In genomic region chr8:34472846-34473245, GRCm38 (mm10) we compare ENCODE assay signal across 11 mouse cellular contexts.
A peak's percentile ranks its signal among the peaks of the same experiment; 100 is the strongest.
DNase-seq lines count a peak whose midpoint lies in the region; ATAC-seq and TF ChIP-seq lines count a peak whose summit lies in the region.
"Had no signal": no experiment of that assay in that cellular context is flagged by ENCODE, and none has a peak within 500 bp of the region (broad histone marks: within the 10 kb centered on the region; RNA-seq: fewer than 3 reads in every experiment).

No protein-coding gene starts in this region.

- peaks cover 56% of the 10 kb centered on the region for H3K4me1 ChIP-seq in heart, embryonic 10.5 days
- peaks cover 15% of the 10 kb centered on the region for H3K4me1 ChIP-seq in lung, embryonic 14.5 days (ENCODE audit: insufficient read depth)
- peaks cover 22% of the 10 kb centered on the region for H3K4me1 ChIP-seq in forebrain, embryonic 12.5 days
- H3K4me1 ChIP-seq in midbrain, postnatal 0 days (ENCODE audit: insufficient read depth, low read length), result peaks cover 21% of the 10 kb centered on the region

- H3K9me3 ChIP-seq in heart, embryonic 10.5 days, result no peaks in the 10 kb centered on the region
- H3K9me3 ChIP-seq in lung, embryonic 14.5 days (ENCODE audit: low read depth, low read length), result no peaks in the 10 kb centered on the region
- H3K9me3 ChIP-seq in forebrain, embryonic 12.5 days, result no peaks in the 10 kb centered on the region
- H3K9me3 ChIP-seq in midbrain, postnatal 0 days (ENCODE audit: low read length), result no peaks in the 10 kb centered on the region

- peak; percentile 71 for DNase-seq in heart, embryonic 10.5 days (ENCODE audit: low spot score)
- no peak for DNase-seq in heart, adult 8-10 months (ENCODE audit: low spot score)
- DNase-seq in lung, embryonic 14.5 days, result peak; percentile 21
- DNase-seq in lung, postnatal 4 days, result no peak
- DNase-seq in midbrain, postnatal 0 days (ENCODE audit: low spot score), result peak; percentile 60
- no peak for DNase-seq in embryo, embryonic 10.5 days (ENCODE audit: low spot score)
- DNase-seq in embryo, embryonic 9.5 days (ENCODE audit: extremely low spot score), result no peak
- DNase-seq: adrenal gland, postnatal 14 days; cerebellum, adult 9-11 months had no signal

- peak overlapping the region; percentile 22; the same call in 1 of the 2 replicates for H3K4me2 ChIP-seq in lung, embryonic 14.5 days
- H3K4me2 ChIP-seq in forebrain, embryonic 12.5 days, result 0 out of 2 replicates have a peak overlapping the region, but pooled peaks have one; percentile 2
- H3K4me2 ChIP-seq in midbrain, postnatal 0 days (ENCODE audit: low read depth, low read length, poor library complexity, severe bottlenecking), result peak overlapping the region; percentile 12; the same call in 1 of the 2 replicates

- H3K4me3 ChIP-seq in heart, embryonic 10.5 days, result peak overlapping the region; percentile 36
- no peak overlapping the region for H3K4me3 ChIP-seq in lung, embryonic 14.5 days (ENCODE audit: low read depth, low read length)
- H3K4me3 ChIP-seq in forebrain, embryonic 12.5 days (replicated peaks), result no peak overlapping the region
- H3K4me3 ChIP-seq in midbrain, postnatal 0 days (ENCODE audit: low read depth, low read length), result no peak overlapping the region

- no peaks in the 10 kb centered on the region for H3K27me3 ChIP-seq in heart, embryonic 10.5 days (ENCODE audit: insufficient read depth, poor library complexity, severe bottlenecking)
- H3K27me3 ChIP-seq in lung, embryonic 14.5 days (ENCODE audit: insufficient read depth, low read length), result no peaks in the 10 kb centered on the region
- no peaks in the 10 kb centered on the region for H3K27me3 ChIP-seq in forebrain, embryonic 12.5 days
- H3K27me3 ChIP-seq in midbrain, postnatal 0 days (ENCODE audit: insufficient read depth, low read length), result no peaks in the 10 kb centered on the region

- peak overlapping the region; percentile 72 for H3K27ac ChIP-seq in heart, embryonic 10.5 days
- no peak overlapping the region for H3K27ac ChIP-seq in lung, embryonic 14.5 days (ENCODE audit: low read depth)
- H3K27ac ChIP-seq in forebrain, embryonic 12.5 days, result no peak overlapping the region
- H3K27ac ChIP-seq in midbrain, postnatal 0 days (ENCODE audit: low read depth, low read length), result peak overlapping the region; percentile 43; the same call in 1 of the 2 replicates

- H3K36me3 ChIP-seq in heart, embryonic 10.5 days, result no peaks in the 10 kb centered on the region
- no peaks in the 10 kb centered on the region for H3K36me3 ChIP-seq in lung, embryonic 14.5 days (ENCODE audit: insufficient read depth)
- H3K36me3 ChIP-seq in forebrain, embryonic 12.5 days (replicated peaks), result no peaks in the 10 kb centered on the region
- no peaks in the 10 kb centered on the region for H3K36me3 ChIP-seq in midbrain, postnatal 0 days (ENCODE audit: insufficient read depth, low read length)

- peak; percentile 60; the same call in 1 of the 2 replicates for ATAC-seq in lung, embryonic 14.5 days (ENCODE audit: insufficient read depth)
- ATAC-seq in forebrain, embryonic 12.5 days (ENCODE audit: low FRiP score), result peak; percentile 78
- ATAC-seq in midbrain, postnatal 0 days (ENCODE audit: low FRiP score), result peak; percentile 83
- ATAC-seq: inflammation-experienced regulatory T-cells, adult 6 months had no signal

- H3K9ac ChIP-seq in lung, embryonic 14.5 days, result no peak overlapping the region
- H3K9ac ChIP-seq in forebrain, embryonic 12.5 days, result no peak overlapping the region
- no peak overlapping the region for H3K9ac ChIP-seq in midbrain, postnatal 0 days (replicated peaks; ENCODE audit: low read length, poor library complexity, severe bottlenecking)

- WGBS in heart, embryonic 10.5 days, result 6% methylated on average over 6 of the region's 6 CpGs
- 12% methylated on average over 6 of the region's 6 CpGs for WGBS in lung, embryonic 14.5 days
- 19% methylated on average over 6 of the region's 6 CpGs for WGBS in forebrain, embryonic 12.5 days
- WGBS in midbrain, postnatal 0 days, result 7% methylated on average over 6 of the region's 6 CpGs

- no peak for TF ChIP-seq CTCF in lung, embryonic 14.5 days (IDR thresholded peaks at IDR 0.05; ENCODE audit: low read depth)
- no peak for TF ChIP-seq CTCF in midbrain, postnatal 0 days (IDR thresholded peaks at IDR 0.05)

Comparison
In these comparisons a context has a peak if more than half of its experiments do, and no peak if none do; other contexts are left out.
1. DNase-seq: peak in heart, embryonic 10.5 days (single experiment), lung, embryonic 14.5 days (single experiment) and midbrain, postnatal 0 days (single experiment); none in heart, adult 8-10 months (single experiment), lung, postnatal 4 days (0 of 2), embryo, embryonic 10.5 days (single experiment) and embryo, embryonic 9.5 days (single experiment).
2. H3K27ac ChIP-seq: peak in heart, embryonic 10.5 days (single experiment) and midbrain, postnatal 0 days (single experiment); none in lung, embryonic 14.5 days (single experiment) and forebrain, embryonic 12.5 days (single experiment).
3. Peak in every context shown above with its lines, with median percentiles within 50 percentile points of each other: ATAC-seq and H3K4me2 ChIP-seq.